Mouse (Mus musculus) lung, adult 2 months (tissue): ENCODE results near the gene Bcl11a.

Source experiments
- CTCF ChIP-seq: fragments of 200-500 bp; IDR thresholded peaks from 2 replicates; pipeline ENCODE4 v1.5.1; 2011; ENCODE audit warnings: mild to moderate bottlenecking, low read length, control low read depth; ENCODE audit not compliant: insufficient read depth
- POLR2A ChIP-seq: fragments of 200-500 bp; IDR thresholded peaks from 2 replicates; pipeline ENCODE4 v1.6.1; 2011; ENCODE audit warnings: low read depth, mild to moderate bottlenecking, control low read depth, low read length, borderline replicate concordance; ENCODE audit errors: extremely low read depth

DNA sequence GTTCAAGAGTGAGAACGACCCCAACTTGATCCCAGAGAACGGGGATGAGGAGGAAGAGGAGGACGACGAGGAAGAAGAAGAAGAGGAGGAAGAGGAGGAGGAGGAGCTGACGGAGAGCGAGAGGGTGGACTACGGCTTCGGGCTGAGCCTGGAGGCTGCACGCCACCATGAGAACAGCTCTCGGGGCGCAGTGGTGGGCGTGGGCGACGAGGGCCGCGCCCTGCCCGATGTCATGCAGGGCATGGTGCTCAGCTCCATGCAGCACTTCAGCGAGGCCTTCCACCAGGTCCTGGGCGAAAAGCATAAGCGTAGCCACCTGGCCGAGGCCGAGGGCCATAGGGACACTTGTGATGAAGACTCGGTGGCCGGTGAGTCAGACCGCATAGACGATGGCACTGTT lies 86.2 kb downstream of the Bcl11a start:
- TF ChIP-seq CTCF = no peak
- no peak for TF ChIP-seq POLR2A
